Mouse (Mus musculus) liver, postnatal 0 days (tissue): ENCODE data around the gene Gtsf1l. TPM values are rescaled to one million over a fixed set of nuclear protein-coding genes. Genes with fewer than 3 reads are reported as not detected.

ENCODE experiments used
- ATAC-seq: fragments of 200-750 bp; cut with Nextera tagmentation; 2 replicates; pipeline ENCODE4 v1.8.0; 2017; ENCODE audit warnings: mild to moderate bottlenecking, moderate library complexity
- DNase-seq: peaks from one replicate; pipeline ENCODE4 v3.0.0-alpha.2; 2016
- H3K27ac ChIP-seq: fragments of 300-500 bp; sonication (generic); 2 replicates; pipeline ENCODE4 v1.5.1; 2014; ENCODE audit warnings: antibody characterized with exemption, moderate library complexity, mild to moderate bottlenecking, low read depth
- H3K27me3 ChIP-seq: fragments of 300-500 bp; sonication (generic); 2 replicates; pipeline ENCODE4 v1.6.1; 2014; ENCODE audit warnings: low read length, control low read depth, mixed read lengths; ENCODE audit not compliant: insufficient read depth
- H3K36me3 ChIP-seq: fragments of 300-500 bp; sonication (generic); replicated peaks from 2 replicates; pipeline ENCODE4 v1.6.1; 2014; ENCODE audit warnings: mild to moderate bottlenecking, control low read depth, low read length, moderate library complexity, mixed read lengths; ENCODE audit not compliant: insufficient read depth
- H3K4me1 ChIP-seq: fragments of 300-500 bp; sonication (generic); 2 replicates; pipeline ENCODE4 v1.6.1; 2014; ENCODE audit warnings: antibody characterized with exemption, mild to moderate bottlenecking, control low read depth; ENCODE audit not compliant: insufficient read depth
- H3K4me2 ChIP-seq: fragments of 300-500 bp; sonication (generic); 2 replicates; pipeline ENCODE4 v1.6.1; 2014; ENCODE audit warnings: low read depth, mild to moderate bottlenecking, low read length, moderate library complexity, mixed read lengths
- H3K4me3 ChIP-seq: fragments of 300-500 bp; sonication (generic); 2 replicates; pipeline ENCODE4 v1.5.1; 2014; ENCODE audit warnings: low read depth, low read length
- H3K9ac ChIP-seq: fragments of 300-500 bp; sonication (generic); replicated peaks from 2 replicates; pipeline ENCODE4 v1.6.1; 2014; ENCODE audit warnings: mild to moderate bottlenecking, moderate library complexity
- H3K9me3 ChIP-seq: fragments of 300-500 bp; sonication (generic); 2 replicates; pipeline ENCODE4 v1.6.1; 2016; ENCODE audit warnings: mild to moderate bottlenecking, control low read depth, low read length, mixed read lengths
- CTCF ChIP-seq: sonication (generic); IDR thresholded peaks from 2 replicates; pipeline ENCODE4 v1.5.1; 2016; ENCODE audit warnings: antibody characterized with exemption, low read depth
- EP300 ChIP-seq: IDR thresholded peaks from 2 replicates; pipeline ENCODE4 v1.6.1; 2016; ENCODE audit warnings: antibody characterized with exemption, low read depth, mild to moderate bottlenecking
- WGBS: fragments of 180-500 bp; shearing (Covaris S2); extraction: QIAGEN DNeasy Blood & Tissue Kit; methylation state at CpG from one replicate; pipeline ENCODE4 v1.1.7; 2014; ENCODE audit not compliant: insufficient replicate concordance; 5-methylcytosine and 5-hydroxymethylcytosine counted together
- polyA plus RNA-seq: library from polyadenylated mRNA; unstranded; fragments of >200 nt; fragmentation: Nextera tagmentation; extraction: Ambion mirVana; gene quantifications from 2 replicates; pipeline ENCODE4 v1.2.1, GENCODE M21; 2015

Gtsf1l gene
- polyA plus RNA-seq, 1 experiment from 2014 or later, result not detected

DNA sequence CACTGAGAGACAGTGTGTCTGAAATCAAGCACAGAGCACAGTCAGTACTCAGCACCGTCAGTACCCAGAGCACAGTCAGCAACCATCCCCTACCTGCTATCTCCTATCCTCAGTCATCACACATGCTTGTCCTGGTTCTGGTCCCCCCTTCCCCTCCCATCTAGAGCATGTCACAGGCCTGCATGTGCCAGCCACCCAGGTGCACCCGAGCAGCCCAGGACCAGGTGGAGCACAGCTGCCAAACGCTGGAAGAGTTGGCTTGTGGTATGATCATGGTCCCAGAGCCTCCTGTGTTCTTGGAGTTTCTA, 33.7 kb upstream of the Gtsf1l start:
- Histone ChIP-seq H3K27ac (no peak overlapping the region), H3K9ac (no peak overlapping the region), H3K4me2 (no peak overlapping the region), H3K27me3 (no peaks in the 10 kb centered on the region), H3K9me3 (no peaks in the 10 kb centered on the region), H3K36me3 (no peaks in the 10 kb centered on the region), H3K4me3 (no peak overlapping the region), H3K4me1 (peaks cover 2% of the 10 kb centered on the region; the same call in 1 of the 2 replicates)
- DNase-seq (no peak), ATAC-seq (no peak)
- TF ChIP-seq CTCF (no peak), EP300 (no peak)
- 54% methylated on average over 3 of the region's 3 CpGs for WGBS

DNA sequence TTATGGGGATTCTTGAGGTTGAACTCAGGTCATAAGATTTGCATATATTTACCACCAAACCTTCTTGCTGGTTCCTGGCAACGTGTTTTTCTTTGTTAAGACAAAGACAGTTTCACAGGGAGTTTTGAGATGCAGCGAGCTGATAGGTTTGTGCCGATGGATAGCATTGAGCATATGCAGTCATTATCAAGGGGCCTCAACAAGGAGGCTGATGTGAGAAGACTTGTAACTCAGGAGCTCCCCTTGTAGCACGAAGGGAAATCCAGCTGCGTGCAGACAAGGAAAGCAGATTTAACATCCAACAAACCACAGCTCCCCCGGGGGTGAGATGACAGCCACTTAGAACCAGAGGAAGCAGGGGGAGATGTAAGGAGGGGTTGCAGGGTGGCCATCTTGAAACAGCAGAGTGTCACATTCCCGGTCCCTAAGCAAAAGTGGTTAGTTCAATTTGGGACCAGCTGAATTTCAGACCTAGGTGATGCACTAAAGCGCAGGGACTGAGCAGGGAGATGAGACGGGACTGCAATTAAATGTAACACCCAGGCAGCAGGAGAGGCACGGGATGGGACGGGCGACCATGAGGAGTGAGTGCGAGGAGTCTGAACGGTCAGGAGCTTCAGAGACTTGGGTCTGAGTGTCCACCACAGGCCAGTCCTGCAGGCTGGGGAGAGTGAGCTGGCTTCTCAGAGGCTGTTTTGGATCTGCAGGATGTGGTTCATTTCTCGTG, 33.1 kb upstream of the Gtsf1l start:
- Histone ChIP-seq H3K27me3 (no peaks in the 10 kb centered on the region), H3K4me2 (no peak overlapping the region), H3K36me3 (no peaks in the 10 kb centered on the region), H3K27ac (no peak overlapping the region), H3K9me3 (no peaks in the 10 kb centered on the region), H3K4me3 (no peak overlapping the region), H3K4me1 (peaks cover 2% of the 10 kb centered on the region; the same call in 1 of the 2 replicates), H3K9ac (no peak overlapping the region)
- TF ChIP-seq EP300 (no peak), CTCF (no peak)
- ATAC-seq (no peak), DNase-seq (no peak)
- 51% methylated on average over 15 of the region's 15 CpGs for WGBS

DNA sequence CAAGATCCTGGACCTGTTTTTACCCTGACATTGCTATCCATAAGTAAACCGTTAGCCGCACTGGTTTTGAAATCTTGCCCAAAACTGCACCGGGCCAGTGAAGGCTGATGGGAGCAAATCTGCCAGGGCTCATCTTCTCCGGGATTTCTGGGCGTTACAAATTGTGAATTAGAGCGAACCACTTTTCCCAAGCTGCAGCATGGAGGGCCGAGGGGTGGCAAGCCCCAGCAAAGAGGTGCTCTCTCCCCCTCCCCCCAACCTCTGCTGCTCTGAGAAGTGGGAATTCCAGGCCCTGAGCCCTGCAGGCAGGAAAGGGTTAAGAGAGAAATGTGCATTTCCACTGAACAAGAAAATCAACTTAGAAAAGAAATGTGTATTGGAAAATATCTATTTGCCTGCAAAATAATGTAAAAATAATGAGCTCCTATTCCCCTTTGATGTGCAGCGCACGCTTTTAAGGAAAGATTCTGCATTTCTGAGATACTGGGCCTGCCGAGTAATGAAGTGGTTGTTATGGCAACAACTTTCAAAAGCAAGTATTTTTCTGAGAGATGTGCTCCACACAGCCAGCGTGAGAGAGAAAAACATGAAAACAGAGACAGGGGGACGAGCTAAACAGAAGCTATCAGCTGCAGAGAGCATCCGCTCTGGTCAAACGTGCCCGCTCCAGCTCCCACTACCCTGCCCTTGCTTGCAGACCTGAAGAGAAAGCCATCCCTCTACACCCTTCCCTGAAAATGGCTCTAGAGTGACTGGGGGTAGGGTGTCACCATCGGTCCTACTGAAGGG, 24.0 kb upstream of the Gtsf1l start:
- TF ChIP-seq CTCF, result no peak
- TF ChIP-seq EP300, result no peak
- Histone ChIP-seq H3K27me3 (no peaks in the 10 kb centered on the region), H3K27ac (no peak overlapping the region), H3K9me3 (no peaks in the 10 kb centered on the region), H3K4me3 (no peak overlapping the region), H3K4me2 (no peak overlapping the region), H3K9ac (no peak overlapping the region), H3K4me1 (no peaks in the 10 kb centered on the region), H3K36me3 (no peaks in the 10 kb centered on the region)
- DNase-seq, result no peak
- ATAC-seq, result no peak
- WGBS, result 74% methylated on average over 16 of the region's 16 CpGs

DNA sequence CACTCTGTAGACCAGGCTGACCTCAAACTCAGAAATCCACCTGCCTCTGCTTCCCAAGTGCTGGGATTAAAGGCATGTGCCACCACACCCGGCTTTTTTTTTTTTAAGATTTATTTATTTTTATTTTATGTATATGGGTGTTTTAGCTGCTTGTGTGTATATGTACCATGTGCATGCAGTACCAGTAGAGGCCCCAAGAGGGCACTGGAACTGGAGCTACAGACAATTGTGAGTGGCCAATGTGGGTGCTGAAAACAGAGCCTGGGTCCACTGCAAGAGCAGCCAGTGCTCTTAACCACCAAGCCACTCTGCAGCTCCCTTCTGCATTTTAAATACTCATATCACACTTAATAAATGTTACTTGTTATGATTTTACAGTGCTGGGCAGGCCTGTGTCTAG, 23.1 kb upstream of the Gtsf1l start:
- Histone ChIP-seq H3K4me1 (no peaks in the 10 kb centered on the region), H3K27ac (no peak overlapping the region), H3K4me3 (no peak overlapping the region), H3K27me3 (no peaks in the 10 kb centered on the region), H3K4me2 (no peak overlapping the region), H3K36me3 (no peaks in the 10 kb centered on the region), H3K9me3 (no peaks in the 10 kb centered on the region), H3K9ac (no peak overlapping the region)
- DNase-seq (no peak), ATAC-seq (no peak)
- TF ChIP-seq EP300 (no peak), CTCF (0 out of 2 replicates have a peak, but pooled peaks have one; percentile 16)
- WGBS, result 90% methylated on average over 1 of the region's 1 CpGs

DNA sequence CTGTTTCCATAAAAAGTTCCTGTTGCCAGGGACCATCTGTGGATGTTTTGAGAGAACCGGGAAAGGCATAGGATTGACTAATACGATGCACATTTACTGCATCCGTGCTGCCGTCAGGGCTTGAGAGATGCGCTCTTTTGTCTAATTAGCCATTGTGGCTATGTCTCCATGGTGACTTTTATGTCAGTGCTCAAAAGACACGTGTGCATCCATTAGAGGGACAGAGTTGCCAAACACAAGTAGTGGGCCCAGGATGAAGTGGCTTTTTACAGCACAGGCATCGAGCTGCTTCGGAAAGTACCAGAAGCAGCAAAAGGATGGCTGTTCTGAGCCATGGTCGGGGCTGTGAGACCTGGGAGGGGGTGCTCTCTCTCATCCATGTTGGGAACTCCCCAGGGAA, 20.7 kb upstream of the Gtsf1l start:
- no peak overlapping the region for H3K4me2 ChIP-seq
- no peaks in the 10 kb centered on the region for H3K4me1 ChIP-seq
- no peaks in the 10 kb centered on the region for H3K9me3 ChIP-seq
- H3K27ac ChIP-seq, result no peak overlapping the region
- no peaks in the 10 kb centered on the region for H3K36me3 ChIP-seq
- TF ChIP-seq CTCF (no peak), EP300 (no peak)
- DNase-seq (no peak), ATAC-seq (no peak)
- no peak overlapping the region for H3K9ac ChIP-seq
- no peaks in the 10 kb centered on the region for H3K27me3 ChIP-seq
- no peak overlapping the region for H3K4me3 ChIP-seq
- 86% methylated on average over 9 of the region's 9 CpGs for WGBS

DNA sequence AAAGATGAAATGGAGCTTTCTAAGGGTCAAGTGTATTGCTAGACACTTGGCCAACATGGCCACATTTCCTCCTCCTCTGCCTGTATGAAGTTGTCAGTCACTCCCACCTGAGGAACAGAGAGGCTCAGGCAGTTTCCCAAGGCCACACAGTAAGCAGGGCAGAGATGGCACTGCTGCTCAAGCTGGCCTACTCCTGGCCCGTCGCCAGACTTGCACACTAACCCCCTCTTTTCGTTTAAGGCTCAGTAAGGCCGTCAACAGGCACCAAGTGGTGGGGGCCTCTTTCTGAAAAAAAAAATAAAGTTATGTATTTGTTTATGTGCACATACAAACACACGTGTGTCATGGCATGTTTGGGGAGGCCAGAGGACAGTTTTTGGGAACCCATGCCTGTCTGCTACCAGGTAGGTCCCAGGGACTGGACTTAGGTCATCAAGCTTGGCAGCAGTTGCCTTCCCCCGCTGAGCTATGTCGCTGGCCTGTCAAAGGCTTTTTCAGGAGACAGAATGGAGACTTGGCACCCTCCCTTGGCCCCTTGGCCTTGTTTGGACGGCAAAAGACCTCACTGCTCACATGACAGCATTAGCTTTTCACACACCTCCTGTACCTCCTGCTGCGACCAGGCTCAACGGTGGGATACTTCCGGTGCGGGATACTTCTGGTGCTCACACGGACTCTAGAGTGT, 16.6 kb upstream of the Gtsf1l start:
- no peak for ATAC-seq
- 80% methylated on average over 13 of the region's 13 CpGs for WGBS

More for the DNA sequence above, 16.6 kb upstream of the Gtsf1l start:
- Histone ChIP-seq H3K27me3 (no peaks in the 10 kb centered on the region), H3K4me2 (no peak overlapping the region), H3K4me3 (no peak overlapping the region), H3K9me3 (no peaks in the 10 kb centered on the region), H3K36me3 (no peaks in the 10 kb centered on the region), H3K27ac (no peak overlapping the region), H3K4me1 (peaks cover 7% of the 10 kb centered on the region), H3K9ac (no peak overlapping the region)
- no peak for TF ChIP-seq CTCF
- TF ChIP-seq EP300, result no peak
- DNase-seq, result no peak
